Mouse (Mus musculus) intestine, postnatal 0 days (tissue): ENCODE data around the gene Col24a1. TPM values are rescaled to one million over a fixed set of nuclear protein-coding genes. Genes with fewer than 3 reads are reported as not detected.

Source experiments
- ATAC-seq: fragments of 200-750 bp; cut with Nextera tagmentation; 2 replicates; pipeline ENCODE4 v1.8.0; 2017; ENCODE audit warnings: mild to moderate bottlenecking, moderate TSS enrichment, moderate library complexity
- H3K27ac ChIP-seq: fragments of 300-500 bp; sonication (generic); 2 replicates; pipeline ENCODE4 v1.5.1; 2014; ENCODE audit warnings: mild to moderate bottlenecking, low read depth, low read length, moderate library complexity
- H3K27me3 ChIP-seq: fragments of 300-500 bp; sonication (generic); replicated peaks from 2 replicates; pipeline ENCODE4 v1.6.1; 2014; ENCODE audit warnings: low read length, mixed read lengths; ENCODE audit not compliant: control insufficient read depth, insufficient read depth
- H3K36me3 ChIP-seq: fragments of 300-500 bp; sonication (generic); 2 replicates; pipeline ENCODE4 v1.6.1; 2014; ENCODE audit warnings: mild to moderate bottlenecking, moderate library complexity; ENCODE audit not compliant: control insufficient read depth, insufficient read depth
- H3K4me1 ChIP-seq: fragments of 300-500 bp; sonication (generic); replicated peaks from 2 replicates; pipeline ENCODE4 v1.6.1; 2014; ENCODE audit warnings: antibody characterized with exemption, low read length, mixed read lengths; ENCODE audit not compliant: control insufficient read depth, insufficient read depth
- H3K4me2 ChIP-seq: fragments of 300-500 bp; sonication (generic); replicated peaks from 2 replicates; pipeline ENCODE4 v1.6.1; 2014; ENCODE audit warnings: low read depth, mild to moderate bottlenecking, moderate library complexity
- H3K4me3 ChIP-seq: fragments of 300-500 bp; sonication (generic); 2 replicates; pipeline ENCODE4 v1.5.1; 2014; ENCODE audit warnings: low read depth, low read length
- H3K9ac ChIP-seq: fragments of 300-500 bp; sonication (generic); 2 replicates; pipeline ENCODE4 v1.6.1; 2014; ENCODE audit warnings: mild to moderate bottlenecking, low read depth, low read length
- H3K9me3 ChIP-seq: fragments of 300-500 bp; sonication (generic); 2 replicates; pipeline ENCODE4 v1.6.1; 2016; ENCODE audit warnings: mixed run types; ENCODE audit not compliant: control insufficient read depth
- CTCF ChIP-seq: sonication (generic); IDR thresholded peaks from 2 replicates; pipeline ENCODE4 v1.5.1; 2016; ENCODE audit warnings: low read depth, mild to moderate bottlenecking, control low read depth, antibody characterized with exemption, moderate library complexity
- WGBS: fragments of 180-500 bp; shearing (Covaris S2); extraction: QIAGEN DNeasy Blood & Tissue Kit; methylation state at CpG from one replicate; pipeline ENCODE4 v1.1.7; 2014; 5-methylcytosine and 5-hydroxymethylcytosine counted together
- polyA plus RNA-seq: library from polyadenylated mRNA; unstranded; fragments of >200 nt; fragmentation: Nextera tagmentation; extraction: Ambion mirVana; gene quantifications from 2 replicates; pipeline ENCODE4 v1.2.1, GENCODE M21; 2015

Gene Col24a1
- polyA plus RNA-seq, 1 experiment from 2014 or later: 1.9 TPM

DNA sequence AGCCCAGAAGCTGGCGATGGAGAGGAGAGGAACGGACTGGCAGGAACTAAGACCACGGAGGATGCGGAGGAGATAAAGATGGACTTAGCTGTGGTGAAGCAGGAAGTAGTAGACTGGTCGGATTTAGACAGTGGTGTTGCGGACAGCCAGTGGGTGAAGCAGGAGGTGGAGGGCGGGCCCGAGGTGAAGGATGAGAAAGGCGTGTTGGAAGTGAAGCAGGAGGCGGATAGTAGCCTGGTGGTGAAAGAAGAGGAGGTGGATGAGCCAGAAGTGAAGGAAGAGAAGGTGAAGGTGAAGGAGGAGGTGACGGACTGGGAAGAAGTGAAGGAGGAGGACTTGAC lies 284.2 kb downstream of the Col24a1 start:
- H3K36me3 ChIP-seq: peaks cover 21% of the 10 kb centered on the region
- H3K4me2 ChIP-seq: peak overlapping the region; percentile 81
- ATAC-seq: peak; percentile 55; the same call in 1 of the 2 replicates
- no peaks in the 10 kb centered on the region for H3K27me3 ChIP-seq
- WGBS: 0% methylated on average over 11 of the region's 11 CpGs
- H3K9ac ChIP-seq: peak overlapping the region; percentile 53
- no peak overlapping the region for H3K27ac ChIP-seq
- H3K4me1 ChIP-seq: no peaks in the 10 kb centered on the region
- TF ChIP-seq CTCF: no peak
- H3K4me3 ChIP-seq: peak overlapping the region; percentile 78
- no peaks in the 10 kb centered on the region for H3K9me3 ChIP-seq

DNA sequence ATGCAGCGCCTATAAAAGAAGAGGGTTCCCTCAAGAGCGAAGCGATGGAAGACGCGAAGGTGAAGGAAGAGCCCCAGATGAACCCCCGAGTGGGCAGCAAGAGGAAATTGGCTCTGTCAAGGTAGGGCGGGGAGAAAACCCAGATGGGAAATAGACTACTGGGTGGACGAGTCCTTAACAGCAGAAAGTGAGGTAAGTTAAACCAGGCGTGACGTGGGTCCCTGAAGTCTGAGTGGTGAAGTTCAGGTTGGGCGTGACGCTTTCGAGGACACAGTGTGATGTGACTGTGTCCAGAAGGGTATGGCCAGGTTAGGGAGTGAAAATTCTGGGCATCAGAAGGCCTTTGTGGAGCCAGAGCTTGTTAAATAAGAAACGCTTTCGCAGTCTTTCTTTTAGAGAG lies 284.6 kb downstream of the Col24a1 start:
- TF ChIP-seq CTCF: no peak
- H3K9ac ChIP-seq: peak overlapping the region; percentile 53
- H3K4me1 ChIP-seq: no peaks in the 10 kb centered on the region
- WGBS: 27% methylated on average over 15 of the region's 15 CpGs
- no peak for ATAC-seq
- H3K4me2 ChIP-seq: peak overlapping the region; percentile 81
- no peaks in the 10 kb centered on the region for H3K27me3 ChIP-seq
- H3K4me3 ChIP-seq: peak overlapping the region; percentile 78
- H3K27ac ChIP-seq: no peak overlapping the region
- H3K9me3 ChIP-seq: no peaks in the 10 kb centered on the region
- peaks cover 21% of the 10 kb centered on the region for H3K36me3 ChIP-seq

DNA sequence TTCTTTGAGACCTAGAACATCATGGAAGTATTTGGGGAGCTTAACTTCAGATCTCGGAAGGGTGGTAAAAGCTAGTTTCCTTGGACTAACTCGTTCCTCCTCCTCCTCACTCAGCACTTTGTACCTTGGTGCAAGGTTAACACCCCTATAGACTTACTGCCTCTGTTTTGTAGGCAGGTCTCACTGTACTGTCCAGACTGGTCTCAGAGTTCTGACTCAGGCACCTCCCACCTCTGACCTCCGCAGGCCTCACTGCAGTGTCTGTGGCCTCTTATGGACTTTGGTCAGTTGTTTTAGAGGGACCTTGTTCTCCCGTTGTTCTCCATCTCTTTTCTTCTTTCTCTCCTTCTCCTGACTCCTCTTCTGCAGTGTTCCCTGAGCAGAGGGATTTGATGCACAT lies 290.8 kb downstream of the Col24a1 start:
- no peak overlapping the region for H3K4me3 ChIP-seq
- H3K27ac ChIP-seq: peak overlapping the region; percentile 15; the same call in 1 of the 2 replicates
- H3K4me1 ChIP-seq: no peaks in the 10 kb centered on the region
- WGBS: 57% methylated on average over 4 of the region's 4 CpGs
- H3K9ac ChIP-seq: no peak overlapping the region
- no peaks in the 10 kb centered on the region for H3K27me3 ChIP-seq
- no peak for TF ChIP-seq CTCF
- no peaks in the 10 kb centered on the region for H3K9me3 ChIP-seq
- no peak overlapping the region; the same call in 1 of the 2 replicates for H3K4me2 ChIP-seq
- ATAC-seq: peak; percentile 79
- peaks cover 45% of the 10 kb centered on the region for H3K36me3 ChIP-seq

DNA sequence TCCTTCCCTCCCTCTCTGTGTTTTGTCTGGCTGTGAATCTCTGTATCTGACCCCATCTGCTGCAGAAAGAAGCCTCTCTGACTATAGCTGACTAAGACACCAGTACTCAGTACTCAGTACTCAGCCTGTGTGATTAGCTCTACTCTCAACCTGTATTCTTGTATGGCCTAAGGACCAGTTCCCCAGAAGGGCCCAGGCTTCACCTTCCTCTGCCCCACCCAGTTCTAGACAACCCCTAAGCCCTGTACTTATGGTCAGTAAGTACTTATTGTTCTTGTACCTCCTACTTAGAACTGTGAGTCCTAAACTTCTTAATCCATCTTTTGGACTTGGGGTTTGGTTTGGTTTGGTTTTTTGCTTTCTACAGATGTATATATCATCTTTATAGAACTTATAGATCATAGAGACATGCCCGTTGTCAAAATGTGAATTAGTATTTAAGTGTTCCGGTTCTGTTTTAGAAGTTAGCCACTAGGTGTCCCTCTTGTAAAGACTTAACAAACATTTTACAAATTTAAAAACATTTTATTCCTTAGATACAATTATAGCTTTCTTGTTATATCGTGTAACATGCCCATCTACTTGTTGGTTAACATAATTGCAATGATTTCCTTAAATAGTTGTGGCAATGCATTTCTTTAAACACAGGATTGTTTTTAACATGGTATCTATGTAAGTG lies 291.4 kb downstream of the Col24a1 start:
- no peaks in the 10 kb centered on the region for H3K4me1 ChIP-seq
- H3K27me3 ChIP-seq: no peaks in the 10 kb centered on the region
- H3K9me3 ChIP-seq: no peaks in the 10 kb centered on the region
- H3K4me3 ChIP-seq: no peak overlapping the region
- no peak overlapping the region; the same call in 1 of the 2 replicates for H3K4me2 ChIP-seq
- no peak overlapping the region for H3K27ac ChIP-seq
- H3K9ac ChIP-seq: no peak overlapping the region
- ATAC-seq: peak; percentile 25; the same call in 1 of the 2 replicates
- WGBS: 39% methylated on average over 3 of the region's 3 CpGs
- H3K36me3 ChIP-seq: peaks cover 39% of the 10 kb centered on the region
- TF ChIP-seq CTCF: peak; percentile 63

DNA sequence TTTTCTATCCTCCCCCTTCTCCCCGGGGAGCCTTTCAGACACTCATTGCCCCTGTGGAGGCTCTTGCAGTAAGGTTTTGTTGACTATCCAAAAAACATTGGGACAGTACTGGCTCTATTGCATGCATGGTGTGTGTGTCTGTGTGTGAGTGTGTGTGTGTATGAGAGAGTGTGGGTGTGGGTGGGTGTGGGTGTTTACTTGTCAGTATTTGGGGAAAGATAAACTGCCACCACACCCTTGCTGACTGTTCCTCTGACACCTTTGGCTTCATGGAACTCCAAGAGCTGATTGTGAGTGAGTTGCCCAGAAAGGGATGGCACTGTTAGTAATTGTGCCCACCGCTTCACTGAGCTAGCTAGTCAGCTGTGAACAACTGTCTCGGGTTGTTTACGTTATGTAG lies 298.3 kb downstream of the Col24a1 start:
- TF ChIP-seq CTCF: no peak
- Histone ChIP-seq H3K4me3 (no peak overlapping the region), H3K4me1 (no peaks in the 10 kb centered on the region), H3K27me3 (no peaks in the 10 kb centered on the region), H3K4me2 (no peak overlapping the region), H3K9ac (no peak overlapping the region), H3K27ac (no peak overlapping the region), H3K9me3 (no peaks in the 10 kb centered on the region), H3K36me3 (peaks cover 51% of the 10 kb centered on the region)
- no peak for ATAC-seq
- WGBS: 88% methylated on average over 4 of the region's 4 CpGs

DNA sequence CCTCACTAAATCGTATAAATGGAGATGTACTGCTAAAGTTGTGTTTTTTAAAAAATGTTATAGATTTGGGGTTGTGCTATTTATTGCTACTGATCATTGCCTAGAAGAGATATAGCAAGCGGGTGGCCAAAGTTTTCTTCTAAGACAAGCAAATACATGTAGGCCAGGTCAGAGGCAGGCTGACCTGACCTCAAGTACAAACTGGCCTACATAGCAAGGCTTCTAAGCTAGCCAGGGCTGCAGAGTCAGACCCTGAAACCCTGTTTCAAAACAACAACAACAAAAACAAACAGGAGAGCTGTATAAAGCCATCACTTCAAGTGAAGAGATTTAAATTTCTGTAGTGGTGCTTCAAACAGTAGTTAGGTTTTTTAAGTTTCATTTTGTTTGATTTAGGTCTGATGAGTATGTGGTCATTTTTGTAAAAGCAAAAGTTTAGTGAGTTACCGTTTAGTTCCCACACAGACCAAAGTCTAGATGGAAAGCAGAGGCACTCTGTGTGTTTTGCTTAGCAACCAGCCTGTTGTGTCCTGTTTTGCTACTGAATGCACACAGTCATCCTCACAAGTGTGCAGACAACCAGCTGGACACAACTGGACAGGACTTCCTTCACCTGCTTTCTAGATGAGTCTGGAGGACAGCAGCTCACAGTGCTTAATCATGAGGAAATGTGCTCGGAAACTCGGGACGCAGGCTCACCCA lies 299.7 kb downstream of the Col24a1 start:
- Histone ChIP-seq H3K4me3 (no peak overlapping the region), H3K9ac (no peak overlapping the region), H3K27ac (no peak overlapping the region), H3K27me3 (no peaks in the 10 kb centered on the region), H3K4me2 (no peak overlapping the region), H3K9me3 (no peaks in the 10 kb centered on the region), H3K36me3 (peaks cover 36% of the 10 kb centered on the region), H3K4me1 (no peaks in the 10 kb centered on the region)
- TF ChIP-seq CTCF: no peak
- WGBS: 84% methylated on average over 6 of the region's 6 CpGs
- ATAC-seq: no peak
